Mouse (Mus musculus) erythroblast, adult 5-6 weeks (primary cell): Measurements from ENCODE around the gene Cyp21a1. TPM values are rescaled to one million over a fixed set of nuclear protein-coding genes. Genes with fewer than 3 reads are reported as not detected.
A peak's percentile ranks its signal among the peaks of the same experiment; 100 is the strongest.
"Not testable (repeated sequence)": the region's sequence is repeated elsewhere in the genome, so short reads cannot be mapped to it uniquely, and the experiment has no call there.

Experiments
- ATAC-seq: replicated peaks from 2 replicates; pipeline ENCODE4 v1.8.0; 2016; ENCODE audit warnings: moderate number of reproducible peaks, mild to moderate bottlenecking, moderate TSS enrichment, inconsistent platforms; ENCODE audit not compliant: poor library complexity, low FRiP score, severe bottlenecking
- total RNA-seq, 2 experiments: library from RNA; stranded (forward) in 1 of 2; stranded (reverse) in 1 of 2; fragments of 150-400 nt in 1 of 2; fragments of 200-764, 138-1000 nt in 1 of 2; gene quantifications; 2 replicates each; pipeline versions ENCODE4 v1.2.3 to v1.2.4; 2015 to 2017; ENCODE audit warnings: low replicate concordance in 2 of 2

Cyp21a1 gene
- total RNA-seq (2015; ENCODE audit: low replicate concordance) (not detected in 2 replicates), total RNA-seq (2017; ENCODE audit: low replicate concordance) (not detected in 2 replicates)

DNA sequence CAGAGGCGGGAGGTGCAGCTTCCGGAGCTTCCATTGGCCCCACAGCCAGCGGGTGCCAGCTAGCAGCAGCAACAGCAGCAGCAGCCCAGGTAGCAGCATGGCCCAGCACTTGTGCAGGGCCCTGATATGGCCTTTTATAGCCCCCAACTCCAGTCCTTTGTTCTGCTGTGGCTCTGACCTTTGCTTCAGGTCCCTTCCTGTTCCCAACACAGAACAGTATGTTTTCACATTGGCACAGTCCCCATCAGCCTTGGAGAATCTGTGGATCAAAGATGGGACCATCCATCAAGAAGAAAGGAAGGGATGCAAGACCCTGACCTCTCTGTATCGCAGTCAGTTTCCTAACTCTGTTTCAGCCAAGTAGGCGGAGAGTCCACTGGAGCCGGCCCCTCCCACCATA is at the start of gene Cyp21a1:
Gene Cyp21a1 (minus strand): TSS at position 261 of the 400 bp plus-strand sequence.
- not testable (repeated sequence) for ATAC-seq

- ATAC-seq, result no peak
These were observed 49.1 kb upstream of the Cyp21a1 start for GRCm38 (mm10) chr17:34853511-34853910.

- peak; percentile 42 for ATAC-seq
These were observed 46.3 kb upstream of the Cyp21a1 start for GRCm38 (mm10) chr17:34850517-34851125.

DNA sequence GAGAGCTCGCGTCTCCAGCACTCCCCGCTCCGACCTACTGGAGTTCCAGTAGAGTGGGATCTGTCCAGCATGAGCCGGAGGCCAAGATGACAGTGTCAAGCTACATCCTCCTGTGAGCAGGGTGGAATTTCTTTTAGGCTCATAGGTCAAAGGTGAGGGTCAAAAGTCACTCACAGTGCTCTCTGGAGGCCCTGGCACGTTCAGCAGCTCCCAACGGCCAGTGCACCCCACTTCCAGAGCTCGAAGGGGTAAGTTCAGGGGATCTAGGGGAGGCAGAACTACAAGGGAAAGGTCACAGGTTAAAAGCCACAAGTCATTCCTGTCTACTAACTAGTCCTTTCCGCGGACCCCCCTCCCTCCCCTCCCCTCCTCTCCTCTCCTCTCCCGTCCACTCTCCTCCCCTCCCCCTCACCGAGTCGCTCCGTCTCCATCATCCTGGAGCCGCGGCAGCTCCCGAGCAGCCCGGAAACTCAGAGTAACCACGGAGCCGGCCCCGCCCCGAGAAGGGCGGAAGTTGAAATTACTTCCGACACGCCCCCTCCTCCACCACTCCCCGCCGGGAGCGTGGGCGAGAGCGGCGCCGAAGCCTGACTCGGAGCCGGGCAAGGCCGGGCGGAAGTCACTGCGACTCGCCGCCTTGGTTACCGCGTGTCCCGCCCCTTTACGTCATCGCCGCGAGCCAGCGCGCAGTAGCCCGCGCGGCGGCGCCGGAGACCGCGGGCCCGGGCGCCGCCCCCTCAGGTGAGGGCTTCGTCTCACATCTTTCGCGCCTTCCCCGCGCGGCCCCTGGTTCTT is 45.6 kb upstream of the Cyp21a1 start, which contains the start of the genes Skiv2l and Nelfe:
Gene Skiv2l (minus strand): TSS at position 489 of the 795 bp plus-strand sequence.
Gene Nelfe (plus strand): TSS at position 670 of the 795 bp plus-strand sequence.
- peak; percentile 96 for ATAC-seq

- no peak for ATAC-seq
These were observed 43.3 kb upstream of the Cyp21a1 start for GRCm38 (mm10) chr17:34847615-34848014.

DNA sequence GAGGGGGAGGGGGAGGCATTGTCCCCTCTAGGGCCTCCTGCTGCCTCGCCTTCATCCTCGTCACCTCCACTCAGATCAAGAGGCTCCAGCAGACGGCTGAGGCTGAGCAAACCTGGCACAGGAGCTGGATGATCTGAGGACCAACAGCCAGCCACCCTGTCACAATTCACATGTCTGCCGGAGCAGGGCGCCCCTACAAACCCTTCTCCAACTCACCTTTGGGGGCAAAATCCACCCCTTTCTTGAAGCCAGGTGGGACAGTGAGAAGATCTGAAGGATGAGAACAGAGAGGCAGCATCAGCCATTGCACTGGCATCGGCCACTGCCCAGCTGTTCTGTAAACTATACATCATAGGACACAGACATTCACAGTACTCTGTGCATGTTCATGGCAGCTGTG is 42.8 kb upstream of the Cyp21a1 start:
- ATAC-seq, result no peak

GRCm38 (mm10) chr17:34844884-34845283 is 40.5 kb upstream of the Cyp21a1 start:
- no peak for ATAC-seq

GRCm38 (mm10) chr17:34840736-34841307 is 36.5 kb upstream of the Cyp21a1 start:
- ATAC-seq, result no peak

GRCm38 (mm10) chr17:34838785-34839184 is 34.4 kb upstream of the Cyp21a1 start:
- ATAC-seq, result no peak

DNA sequence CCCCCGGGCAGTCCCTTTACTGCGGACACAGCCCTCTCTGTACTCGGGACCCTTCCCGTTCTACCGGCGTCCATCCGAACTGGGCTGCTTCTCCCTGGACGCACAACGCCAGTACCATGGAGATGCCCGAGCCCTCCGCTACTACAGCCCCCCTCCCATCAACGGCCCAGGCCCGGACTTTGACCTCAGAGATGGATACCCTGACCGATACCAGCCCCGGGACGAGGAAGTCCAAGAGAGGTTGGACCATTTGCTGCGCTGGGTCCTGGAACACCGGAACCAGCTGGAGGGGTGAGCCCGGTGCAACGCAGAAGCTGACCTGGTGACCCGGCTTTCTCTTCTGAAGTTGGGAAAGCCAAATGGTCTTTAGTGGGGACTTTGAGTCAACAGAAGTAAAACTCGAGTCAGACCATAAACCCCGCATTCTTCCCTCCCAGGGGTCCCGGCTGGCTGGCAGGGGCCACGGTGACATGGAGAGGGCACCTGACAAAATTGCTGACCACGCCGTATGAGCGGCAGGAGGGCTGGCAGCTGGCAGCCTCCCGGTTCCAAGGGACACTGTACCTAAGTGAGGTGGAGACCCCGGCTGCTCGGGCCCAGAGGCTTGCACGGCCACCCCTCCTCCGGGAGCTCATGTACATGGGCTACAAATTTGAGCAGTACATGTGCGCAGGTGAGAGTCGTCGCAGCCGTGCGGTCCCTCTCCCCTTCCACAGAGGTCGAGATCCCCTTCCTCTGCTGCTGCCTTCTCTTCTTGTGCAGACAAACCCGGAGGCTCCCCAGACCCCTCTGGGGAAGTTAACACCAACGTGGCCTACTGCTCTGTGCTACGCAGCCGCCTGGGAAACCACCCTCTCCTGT is 33.3 kb upstream of the Cyp21a1 start:
- ATAC-seq, result peak; percentile 8

- ATAC-seq, result peak; percentile 94
These were observed 32.5 kb upstream of the Cyp21a1 start, which contains the start of the genes Stk19 and Dxo for GRCm38 (mm10) chr17:34836856-34837221. Gene Stk19 (minus strand): TSS chr17:34836945. Gene Dxo (plus strand): TSS chr17:34837019.

- peak; percentile 78 for ATAC-seq
These were observed 31.9 kb upstream of the Cyp21a1 start for GRCm38 (mm10) chr17:34836155-34836855.

- ATAC-seq, result not testable (repeated sequence)
These were observed 26.4 kb upstream of the Cyp21a1 start for GRCm38 (mm10) chr17:34830776-34831175.

- no peak for ATAC-seq
These were observed 10.5 kb upstream of the Cyp21a1 start for GRCm38 (mm10) chr17:34814818-34815370.

DNA sequence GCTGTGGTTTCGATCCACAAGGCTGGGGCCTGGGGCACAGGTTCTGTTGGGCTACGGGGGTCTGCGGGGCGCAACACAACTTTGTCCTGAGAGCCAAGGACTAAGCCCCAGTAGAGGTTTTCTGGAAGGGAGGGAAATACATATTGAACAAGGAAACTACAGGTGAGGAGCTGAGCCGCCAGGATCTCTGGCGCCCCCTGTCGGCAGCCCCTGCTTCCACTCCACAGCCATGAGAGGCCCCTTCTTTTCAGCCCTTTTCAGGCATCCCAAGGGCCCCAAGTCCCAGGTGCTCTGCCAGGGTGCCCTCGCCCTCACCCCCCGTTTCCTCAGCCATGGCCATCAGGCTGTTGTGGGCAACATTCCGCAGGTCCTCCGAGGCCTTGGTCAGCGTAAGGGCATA is 9.4 kb upstream of the Cyp21a1 start:
- ATAC-seq, result peak; percentile 42; the same call in 1 of the 2 replicates

DNA sequence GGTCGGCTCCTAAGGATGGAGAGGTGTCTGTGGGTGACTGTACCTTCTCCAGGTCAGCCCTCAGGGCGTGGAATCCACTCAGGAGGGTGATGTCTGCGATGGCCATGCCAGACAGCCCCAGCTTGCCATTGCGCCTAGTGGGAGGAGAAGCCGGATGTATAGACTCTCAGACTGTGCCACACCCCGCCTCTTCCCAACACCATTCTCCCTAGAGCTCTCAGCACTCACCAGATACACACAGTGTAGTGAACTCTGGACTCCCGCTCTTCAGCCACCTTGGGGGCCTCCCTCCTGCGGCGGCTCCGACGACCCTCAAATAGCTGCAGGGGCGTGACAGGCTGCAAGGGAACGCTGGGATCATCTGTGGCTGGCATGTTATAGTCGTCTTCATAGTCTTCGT is 6.9 kb upstream of the Cyp21a1 start:
- no peak for ATAC-seq

DNA sequence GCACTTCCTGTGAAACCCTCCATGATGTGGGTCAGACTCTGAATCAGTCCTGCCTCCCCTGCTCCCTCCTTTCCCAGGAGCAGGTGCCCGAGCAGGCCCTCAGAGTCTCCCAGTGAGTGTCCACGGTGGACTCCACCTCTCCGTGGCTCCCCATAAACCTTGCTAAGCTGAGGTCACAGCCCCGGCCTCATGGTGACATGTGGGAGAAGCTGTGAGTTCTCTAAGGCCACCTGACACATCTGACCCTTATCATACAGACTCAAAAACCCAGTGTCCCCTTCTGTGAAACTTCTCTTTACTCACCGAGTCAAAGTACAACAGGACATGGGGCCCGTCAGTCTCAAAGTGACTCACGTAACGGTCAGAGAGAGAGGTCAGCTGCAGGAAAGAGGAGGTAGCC is 6.5 kb upstream of the Cyp21a1 start:
- ATAC-seq, result not testable (repeated sequence)

DNA sequence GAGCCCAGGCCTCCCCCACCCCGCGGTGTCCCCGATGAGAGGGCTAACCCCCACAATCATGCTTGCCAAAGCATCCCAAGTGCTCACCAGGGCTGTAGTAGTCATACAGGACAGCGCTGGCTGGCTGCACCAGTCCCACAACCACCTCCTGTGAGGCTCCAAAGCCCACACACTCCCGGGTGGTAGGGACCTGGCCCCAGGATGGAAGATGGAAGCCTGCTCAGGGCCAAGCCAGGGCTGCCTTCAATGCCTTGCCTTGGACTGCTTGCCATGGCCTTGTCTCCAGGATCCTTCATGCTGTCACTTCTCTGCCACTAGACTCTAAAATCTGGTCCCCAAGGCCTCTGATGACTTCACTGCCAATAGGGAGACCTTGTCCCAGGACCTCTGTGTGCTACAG is 6.0 kb upstream of the Cyp21a1 start:
- ATAC-seq, result not testable (repeated sequence)
